Mouse (Mus musculus): ENCODE measurements around the gene Fxyd4.

- TF ChIP-seq CTCF (IDR thresholded peaks at IDR 0.05; ENCODE audit: extremely low read depth, insufficient read depth, low read length) (no peak), POLR2A (IDR thresholded peaks at IDR 0.05; ENCODE audit: extremely low read depth, insufficient read depth, low read length) (no peak)
Observed at GRCm38 (mm10) chr6:117926871-117927491, 10.5 kb downstream of the Fxyd4 start.
